Mouse (Mus musculus) kidney, postnatal 0 days (tissue): ENCODE data around the gene Snrpd2. TPM values are rescaled to one million over a fixed set of nuclear protein-coding genes. Genes with fewer than 3 reads are reported as not detected.

Source experiments
- ATAC-seq: fragments of 200-750 bp; cut with Nextera tagmentation; replicated peaks from 2 replicates; pipeline ENCODE4 v1.8.0; 2017; ENCODE audit warnings: low read depth, moderate number of reproducible peaks, moderate TSS enrichment, moderate library complexity; ENCODE audit not compliant: low FRiP score
- DNase-seq: peaks from one replicate; pipeline ENCODE4 v3.0.0-alpha.2; 2016; ENCODE audit warnings: low spot score
- H3K27ac ChIP-seq: fragments of 300-500 bp; sonication (generic); 2 replicates; pipeline ENCODE4 v1.5.1; 2014; ENCODE audit warnings: mild to moderate bottlenecking
- H3K27me3 ChIP-seq: fragments of 300-500 bp; sonication (generic); 2 replicates; pipeline ENCODE4 v1.6.1; 2014; ENCODE audit warnings: low read length, mixed read lengths; ENCODE audit not compliant: insufficient read depth
- H3K36me3 ChIP-seq: fragments of 300-500 bp; sonication (generic); 2 replicates; pipeline ENCODE4 v1.6.1; 2014; ENCODE audit warnings: low read length, mixed read lengths; ENCODE audit not compliant: insufficient read depth
- H3K4me1 ChIP-seq: fragments of 300-500 bp; sonication (generic); replicated peaks from 2 replicates; pipeline ENCODE4 v1.6.1; 2014; ENCODE audit warnings: antibody characterized with exemption, low read length, mixed read lengths; ENCODE audit not compliant: insufficient read depth
- H3K4me2 ChIP-seq: fragments of 300-500 bp; sonication (generic); 2 replicates; pipeline ENCODE4 v1.6.1; 2014; ENCODE audit warnings: mild to moderate bottlenecking, low read length, moderate library complexity, mixed read lengths
- H3K4me3 ChIP-seq: fragments of 300-500 bp; sonication (generic); replicated peaks from 2 replicates; pipeline ENCODE4 v1.5.1; 2014; ENCODE audit warnings: low read depth, low read length
- H3K9ac ChIP-seq: fragments of 300-500 bp; sonication (generic); 2 replicates; pipeline ENCODE4 v1.6.1; 2014; ENCODE audit warnings: low read depth, low read length
- H3K9me3 ChIP-seq: fragments of 300-500 bp; sonication (generic); replicated peaks from 2 replicates; pipeline ENCODE4 v1.6.1; 2016; ENCODE audit warnings: low read length, inconsistent platforms, mixed read lengths
- CTCF ChIP-seq: IDR thresholded peaks from 2 replicates; pipeline ENCODE4 v1.5.1; 2016; ENCODE audit warnings: antibody characterized with exemption, low read depth, mild to moderate bottlenecking, moderate library complexity
- WGBS: fragments of 180-500 bp; shearing (Covaris S2); extraction: QIAGEN DNeasy Blood & Tissue Kit; methylation state at CpG from one replicate; pipeline ENCODE4 v1.1.7; 2014; 5-methylcytosine and 5-hydroxymethylcytosine counted together
- polyA plus RNA-seq: library from polyadenylated mRNA; unstranded; fragments of >200 nt; fragmentation: Nextera tagmentation; extraction: Ambion mirVana; gene quantifications from 2 replicates; pipeline ENCODE4 v1.2.1, GENCODE M21; 2015

Snrpd2 gene
- polyA plus RNA-seq, 1 experiment from 2014 or later = 127 TPM

DNA sequence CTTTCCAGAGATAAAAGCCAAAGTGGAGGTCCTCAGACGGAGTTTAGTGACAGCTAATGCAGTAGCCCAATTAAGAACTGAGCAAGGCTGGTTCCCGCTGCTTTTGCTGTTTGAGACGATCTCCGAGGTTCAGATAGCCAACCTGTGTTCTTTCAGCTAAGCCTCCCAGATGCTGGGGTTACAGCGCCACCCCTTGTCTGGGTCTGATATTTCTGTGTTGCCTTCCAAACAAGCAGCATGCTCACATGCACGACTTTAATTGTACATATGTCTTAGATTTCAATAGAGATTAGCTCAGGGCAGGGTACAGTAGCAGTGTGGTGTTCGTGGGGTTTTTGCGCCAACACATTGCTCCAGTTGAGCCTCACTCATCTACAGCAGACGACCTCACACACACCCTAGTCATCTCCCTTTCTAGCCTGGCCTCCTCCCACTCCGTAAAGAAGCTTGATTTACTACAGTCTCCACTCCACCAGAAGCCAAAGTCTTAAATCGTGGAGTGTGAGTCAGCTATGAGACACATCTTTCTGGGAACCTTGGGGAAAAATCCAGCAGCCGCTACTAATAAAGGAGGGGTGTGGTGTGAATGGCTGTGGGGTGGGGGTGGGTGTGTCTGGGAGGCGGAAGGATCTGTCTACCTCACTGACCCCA, 6.4 kb downstream of the Snrpd2 start:
- no peak overlapping the region for H3K4me3 ChIP-seq
- peaks cover 29% of the 10 kb centered on the region for H3K36me3 ChIP-seq
- DNase-seq (peak; percentile 72), ATAC-seq (no peak)
- no peak overlapping the region for H3K27ac ChIP-seq
- 0 out of 2 replicates have a peak, but pooled peaks cover 7% of the 10 kb centered on the region for H3K27me3 ChIP-seq
- no peak overlapping the region for H3K4me2 ChIP-seq
- H3K9ac ChIP-seq = no peak overlapping the region
- H3K4me1 ChIP-seq = peaks cover 15% of the 10 kb centered on the region; the same call in 1 of the 2 replicates
- 33% methylated on average over 13 of the region's 13 CpGs for WGBS
- no peaks in the 10 kb centered on the region for H3K9me3 ChIP-seq
- peak; percentile 54 for TF ChIP-seq CTCF

DNA sequence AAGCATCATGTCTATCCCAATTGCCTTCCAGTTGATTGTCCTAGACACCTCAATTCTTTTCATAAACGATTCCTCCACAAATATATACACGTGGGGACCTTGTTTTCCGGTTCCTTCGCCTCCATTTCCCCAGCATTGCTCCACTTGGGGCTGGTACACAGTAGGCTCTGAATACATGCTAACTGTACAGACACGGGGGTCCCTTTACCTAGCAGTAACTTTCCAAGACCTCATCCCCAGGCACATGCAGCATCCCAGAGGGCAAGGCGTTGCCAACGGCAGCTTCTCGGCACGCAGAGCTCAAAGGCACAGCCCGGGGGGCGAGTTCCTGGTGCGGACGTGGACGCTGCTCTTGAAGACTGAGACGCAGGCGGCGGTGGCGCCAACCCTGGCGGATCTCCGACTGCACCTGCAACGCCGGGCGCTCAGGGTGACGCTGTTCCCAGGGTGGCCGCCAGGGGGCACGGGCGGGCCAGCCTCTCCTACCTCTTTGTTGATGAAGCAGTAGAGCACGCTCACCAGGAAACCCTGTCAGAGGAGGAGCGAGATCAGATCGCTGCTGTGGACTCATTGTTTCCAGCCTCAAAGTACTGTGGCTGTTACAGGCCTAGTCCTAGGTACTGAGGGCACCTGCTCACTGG, 7.8 kb downstream of the Snrpd2 start:
- H3K4me3 ChIP-seq = no peak overlapping the region
- peak overlapping the region; percentile 37 for H3K4me2 ChIP-seq
- no peaks in the 10 kb centered on the region for H3K9me3 ChIP-seq
- 7% methylated on average over 30 of the region's 30 CpGs for WGBS
- peaks cover 15% of the 10 kb centered on the region; the same call in 1 of the 2 replicates for H3K4me1 ChIP-seq
- H3K9ac ChIP-seq = no peak overlapping the region
- ATAC-seq = peak; percentile 71
- peaks cover 22% of the 10 kb centered on the region for H3K36me3 ChIP-seq
- peak; percentile 98 for TF ChIP-seq CTCF
- 0 out of 2 replicates have a peak, but pooled peaks cover 7% of the 10 kb centered on the region for H3K27me3 ChIP-seq
- no peak overlapping the region for H3K27ac ChIP-seq
- peak; percentile 88 for DNase-seq

DNA sequence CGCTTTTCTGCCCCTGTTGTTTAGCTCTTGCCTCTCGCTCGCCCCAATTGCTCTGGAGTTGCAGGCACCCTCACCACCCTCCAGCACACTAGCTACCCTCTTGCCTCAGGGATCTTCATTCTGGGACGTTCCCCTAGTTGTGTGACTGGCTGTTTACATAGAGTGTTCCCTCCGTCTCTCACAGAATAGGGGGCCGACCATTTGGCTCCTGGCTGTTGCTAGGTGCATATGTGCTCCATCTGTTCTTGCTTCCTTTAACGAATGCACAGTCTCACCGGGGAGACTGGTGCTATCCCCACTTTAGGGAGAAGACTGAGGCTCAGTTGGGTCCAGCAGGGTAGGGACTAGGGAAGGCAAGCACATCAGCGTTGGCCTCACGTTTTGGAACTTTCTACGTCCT, 9.1 kb downstream of the Snrpd2 start:
- DNase-seq = no peak
- no peak for TF ChIP-seq CTCF
- Histone ChIP-seq H3K4me1 (peaks cover 15% of the 10 kb centered on the region; the same call in 1 of the 2 replicates), H3K9me3 (no peaks in the 10 kb centered on the region), H3K4me2 (no peak overlapping the region), H3K27me3 (0 out of 2 replicates have a peak, but pooled peaks cover 7% of the 10 kb centered on the region), H3K36me3 (peaks cover 12% of the 10 kb centered on the region), H3K27ac (no peak overlapping the region), H3K4me3 (no peak overlapping the region), H3K9ac (no peak overlapping the region)
- 55% methylated on average over 11 of the region's 11 CpGs for WGBS
- ATAC-seq = no peak

DNA sequence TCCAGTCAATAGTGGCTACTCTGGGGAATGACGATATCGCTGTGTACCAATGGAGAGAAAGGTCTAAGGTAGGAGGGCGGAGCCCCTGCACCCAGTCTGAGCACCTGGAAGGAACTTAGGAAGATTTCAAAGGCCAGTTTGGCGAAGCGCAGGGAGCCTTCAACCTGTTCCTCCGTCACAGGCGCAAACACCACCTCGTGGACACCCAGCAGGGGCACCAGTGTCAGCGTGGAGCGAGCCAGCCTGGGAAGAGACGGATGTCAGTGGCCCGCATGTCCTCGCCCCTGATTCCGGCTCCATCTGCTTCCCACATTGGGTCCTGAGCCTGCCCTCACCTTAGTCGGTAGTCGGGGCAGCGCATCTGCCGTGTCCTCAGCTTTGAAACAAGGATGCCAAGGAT, 9.9 kb downstream of the Snrpd2 start:
- Histone ChIP-seq H3K9ac (peak overlapping the region; percentile 18; the same call in 1 of the 2 replicates), H3K27ac (no peak overlapping the region), H3K4me2 (peak overlapping the region; percentile 75), H3K36me3 (peaks cover 7% of the 10 kb centered on the region), H3K4me1 (peaks cover 21% of the 10 kb centered on the region), H3K9me3 (no peaks in the 10 kb centered on the region), H3K4me3 (no peak overlapping the region), H3K27me3 (0 out of 2 replicates have a peak, but pooled peaks cover 7% of the 10 kb centered on the region)
- TF ChIP-seq CTCF = no peak
- 11% methylated on average over 18 of the region's 18 CpGs for WGBS
- DNase-seq (no peak), ATAC-seq (no peak)

DNA sequence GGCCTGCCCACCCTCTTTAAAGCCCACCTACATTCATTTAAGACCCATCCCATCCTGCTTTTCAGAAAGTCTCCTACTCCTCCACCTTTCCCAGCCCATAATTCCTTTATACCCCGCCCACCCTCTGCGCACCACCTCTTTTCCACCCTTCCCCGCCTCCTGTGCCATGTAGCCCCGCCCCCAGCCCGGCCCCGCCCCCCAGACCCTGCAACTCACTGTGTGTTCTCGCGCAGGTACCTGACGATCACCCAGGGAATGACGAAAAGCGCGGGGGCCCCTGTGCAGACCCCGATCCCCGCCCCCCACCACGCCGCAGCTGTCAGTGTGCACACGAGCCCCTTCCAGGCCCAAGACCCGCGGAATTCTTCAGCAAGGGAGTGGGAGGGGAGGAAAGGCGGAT, 10.6 kb downstream of the Snrpd2 start:
- Histone ChIP-seq H3K9ac (peak overlapping the region; percentile 44), H3K27ac (no peak overlapping the region), H3K4me3 (peak overlapping the region; percentile 25), H3K36me3 (peaks cover 1% of the 10 kb centered on the region; the same call in 1 of the 2 replicates), H3K4me2 (peak overlapping the region; percentile 75), H3K4me1 (peaks cover 27% of the 10 kb centered on the region), H3K9me3 (no peaks in the 10 kb centered on the region), H3K27me3 (0 out of 2 replicates have a peak, but pooled peaks cover 7% of the 10 kb centered on the region)
- under 1% methylated on average over 19 of the region's 20 CpGs for WGBS
- ATAC-seq (0 out of 2 replicates have a peak, but pooled peaks have one; percentile 27), DNase-seq (peak; percentile 60)
- TF ChIP-seq CTCF = no peak

DNA sequence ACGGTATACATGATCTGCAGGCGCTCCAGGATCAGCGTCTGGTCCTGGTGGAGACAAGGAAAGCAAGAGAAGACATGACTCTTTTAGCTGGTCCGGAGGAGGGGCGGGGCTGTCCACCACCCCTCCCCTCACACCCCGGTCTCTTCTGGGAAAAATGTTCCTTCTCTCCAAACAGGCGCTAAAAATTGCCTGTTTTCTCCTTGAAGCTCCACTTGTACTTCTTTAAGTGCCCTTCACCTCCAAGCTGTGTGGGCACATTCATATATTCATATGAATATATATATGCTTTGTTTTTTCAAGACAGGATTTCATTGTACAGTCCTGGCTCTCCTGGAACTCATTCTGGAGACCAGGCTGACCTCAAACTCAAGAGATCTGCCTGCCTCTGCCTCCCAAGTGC, 13.4 kb downstream of the Snrpd2 start:
- Histone ChIP-seq H3K4me2 (no peak overlapping the region), H3K27me3 (0 out of 2 replicates have a peak, but pooled peaks cover 7% of the 10 kb centered on the region), H3K36me3 (no peaks in the 10 kb centered on the region), H3K27ac (no peak overlapping the region), H3K4me3 (no peak overlapping the region), H3K4me1 (peaks cover 25% of the 10 kb centered on the region), H3K9ac (no peak overlapping the region), H3K9me3 (no peaks in the 10 kb centered on the region)
- no peak for ATAC-seq
- WGBS = 79% methylated on average over 7 of the region's 7 CpGs
- no peak for TF ChIP-seq CTCF
- DNase-seq = no peak
